19 mouse cellular contexts compared by ENCODE assay signal in the genomic region with DNA sequence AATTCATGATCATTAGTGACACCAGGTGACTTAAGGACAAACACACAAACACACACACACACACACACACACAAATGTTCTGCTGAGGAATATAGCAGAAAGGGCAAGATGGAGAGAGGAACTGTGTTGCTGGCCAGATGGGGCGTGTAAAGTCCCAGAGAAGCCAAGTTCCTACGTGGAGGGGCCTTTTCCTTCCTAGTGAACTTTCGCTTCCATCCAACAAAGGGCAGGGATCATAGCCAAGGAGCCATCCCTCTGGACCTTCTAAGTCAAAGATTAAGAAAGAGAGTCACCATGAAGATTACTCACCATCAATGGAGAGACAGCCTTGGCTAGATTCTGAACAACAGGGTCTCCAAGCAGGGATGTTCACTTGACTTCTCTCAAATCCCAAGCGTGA. TPM values are rescaled to one million over a fixed set of nuclear protein-coding genes. Genes with fewer than 3 reads are reported as not detected.
DNase-seq lines count a peak whose midpoint lies in the region; ATAC-seq lines count a peak whose summit lies in the region.
"Had no signal": no experiment of that assay in that cellular context is flagged by ENCODE, and none has a peak within 500 bp of the region (broad histone marks: within the 10 kb centered on the region; RNA-seq: fewer than 3 reads in every experiment).

No protein-coding gene starts in this region.

- no peaks in the 10 kb centered on the region for H3K4me1 ChIP-seq in heart, embryonic 12.5 days (replicated peaks)

- H3K36me3 ChIP-seq in heart, embryonic 12.5 days: no peaks in the 10 kb centered on the region
- H3K36me3 ChIP-seq: embryonic facial prominence, embryonic 12.5 days; forebrain, embryonic 15.5 days; G1E; hindbrain, embryonic 13.5 days had no signal

- no peaks in the 10 kb centered on the region for H3K9me3 ChIP-seq in heart, embryonic 12.5 days (replicated peaks)
- H3K9me3 ChIP-seq: embryonic facial prominence, embryonic 12.5 days; forebrain, embryonic 15.5 days; G1E; hindbrain, embryonic 13.5 days had no signal

- no peak overlapping the region for H3K4me3 ChIP-seq in heart, embryonic 12.5 days
- H3K4me3 ChIP-seq: embryonic facial prominence, embryonic 12.5 days; forebrain, embryonic 15.5 days; hindbrain, embryonic 13.5 days had no signal

- H3K27me3 ChIP-seq in heart, embryonic 12.5 days (replicated peaks): peaks cover 14% of the 10 kb centered on the region; the same call in 1 of the 2 replicates
- H3K27me3 ChIP-seq: embryonic facial prominence, embryonic 12.5 days; forebrain, embryonic 15.5 days; hindbrain, embryonic 13.5 days had no signal

- H3K4me2 ChIP-seq in heart, embryonic 12.5 days: no peak overlapping the region
- H3K4me2 ChIP-seq: embryonic facial prominence, embryonic 12.5 days; forebrain, embryonic 15.5 days; hindbrain, embryonic 13.5 days had no signal

- no peak for ATAC-seq in heart, embryonic 12.5 days (ENCODE audit: insufficient number of reproducible peaks, low FRiP score)
- ATAC-seq: CD4-positive, CD25-positive, alpha-beta regulatory T cell, adult 4 months; forebrain, embryonic 15.5 days; hindbrain, postnatal 0 days had no signal

- DNase-seq in adrenal gland, postnatal 10 days: peak; percentile 33
- DNase-seq in adrenal gland, postnatal 4 days (ENCODE audit: low spot score in 2 of 2): no peak
- DNase-seq in gastrocnemius, postnatal 25 days: peak; percentile 19
- DNase-seq in gastrocnemius, postnatal 14 days: no peak
- peak; percentile 61 for DNase-seq in heart, adult 8-10 months (ENCODE audit: low spot score)
- DNase-seq in frontal cortex, postnatal 10 days (ENCODE audit: low spot score in 2 of 2): no peak
- DNase-seq: adrenal gland, postnatal 36 days; B cell, adult 2 months; cerebellum, adult 11-12 months; cerebellum, adult 9-10 months; cerebellum, postnatal 25 days; kidney, adult 18-20 months had no signal

- WGBS in heart, embryonic 12.5 days: 85% methylated on average over 4 of the region's 4 CpGs

- no peak overlapping the region for H3K9ac ChIP-seq in heart, embryonic 12.5 days
- H3K9ac ChIP-seq: embryonic facial prominence, embryonic 12.5 days; forebrain, embryonic 15.5 days; hindbrain, embryonic 13.5 days had no signal

- no peak overlapping the region for H3K27ac ChIP-seq in heart, embryonic 12.5 days (ENCODE audit: poor library complexity, severe bottlenecking)
- H3K27ac ChIP-seq: embryonic facial prominence, embryonic 12.5 days; forebrain, embryonic 15.5 days; hindbrain, embryonic 13.5 days; hindbrain, postnatal 0 days had no signal

- intact Hi-C loops in gastrocnemius, postnatal 14 days (cut with DNase I; ENCODE audit: low total_unique reads): no loop called here

RNA-seq across cellular contexts. Expression of gene Lnx1, which starts 7.5 kb away (rescaled TPM):
- 1 to 10 TPM; 4.4 to 4.5 TPM for total RNA-seq in adrenal gland, postnatal 10 days (2021)
- total RNA-seq in adrenal gland, postnatal 4 days (2021): 1 to 10 TPM; 3.6 to 5.1 TPM
- 1 to 10 TPM; 1.5 to 2.7 TPM for total RNA-seq in gastrocnemius, postnatal 25 days (2021)
- total RNA-seq in gastrocnemius, postnatal 14 days (2021): 1 to 10 TPM; 1.3 to 3.7 TPM
- total RNA-seq in heart, adult 8-10 months (2022): 10 to 100 TPM; 11.3 to 17.8 (median 13.3) TPM
- 0.92 and 1.0 TPM in 2 replicates for polyA plus RNA-seq in heart, embryonic 12.5 days (2016; fragmentation: Nextera tagmentation; extraction: Ambion mirVana)
- polyA plus RNA-seq: G1E had no signal

Comparison
In these comparisons a context has a peak if more than half of its experiments do, and no peak if none do; other contexts are left out.
1. DNase-seq: peak in adrenal gland, postnatal 10 days (single experiment), gastrocnemius, postnatal 25 days (single experiment) and heart, adult 8-10 months (single experiment); none in adrenal gland, postnatal 4 days (0 of 2), gastrocnemius, postnatal 14 days (single experiment) and frontal cortex, postnatal 10 days (0 of 2).